Mouse (Mus musculus) lung, adult 2 months (tissue): ENCODE measurements around the gene Rps6kb2.

Experiments used
- CTCF ChIP-seq: fragments of 200-500 bp; IDR thresholded peaks from 2 replicates; pipeline ENCODE4 v1.5.1; 2011; ENCODE audit warnings: mild to moderate bottlenecking, low read length, control low read depth; ENCODE audit not compliant: insufficient read depth
- POLR2A ChIP-seq: fragments of 200-500 bp; IDR thresholded peaks from 2 replicates; pipeline ENCODE4 v1.6.1; 2011; ENCODE audit warnings: low read depth, mild to moderate bottlenecking, control low read depth, low read length, borderline replicate concordance; ENCODE audit errors: extremely low read depth

- no peak for TF ChIP-seq CTCF
- no peak for TF ChIP-seq POLR2A
Measured at GRCm38 (mm10) chr19:4124432-4124831, 38.7 kb downstream of the Rps6kb2 start.
